Mouse (Mus musculus): ENCODE results near the gene Cd79b. TPM values are rescaled to one million over a fixed set of nuclear protein-coding genes. Genes with fewer than 3 reads are reported as not detected.

The Cd79b gene
- polyA plus RNA-seq, 1 experiment from 2014 or later = 7.3 TPM

DNA sequence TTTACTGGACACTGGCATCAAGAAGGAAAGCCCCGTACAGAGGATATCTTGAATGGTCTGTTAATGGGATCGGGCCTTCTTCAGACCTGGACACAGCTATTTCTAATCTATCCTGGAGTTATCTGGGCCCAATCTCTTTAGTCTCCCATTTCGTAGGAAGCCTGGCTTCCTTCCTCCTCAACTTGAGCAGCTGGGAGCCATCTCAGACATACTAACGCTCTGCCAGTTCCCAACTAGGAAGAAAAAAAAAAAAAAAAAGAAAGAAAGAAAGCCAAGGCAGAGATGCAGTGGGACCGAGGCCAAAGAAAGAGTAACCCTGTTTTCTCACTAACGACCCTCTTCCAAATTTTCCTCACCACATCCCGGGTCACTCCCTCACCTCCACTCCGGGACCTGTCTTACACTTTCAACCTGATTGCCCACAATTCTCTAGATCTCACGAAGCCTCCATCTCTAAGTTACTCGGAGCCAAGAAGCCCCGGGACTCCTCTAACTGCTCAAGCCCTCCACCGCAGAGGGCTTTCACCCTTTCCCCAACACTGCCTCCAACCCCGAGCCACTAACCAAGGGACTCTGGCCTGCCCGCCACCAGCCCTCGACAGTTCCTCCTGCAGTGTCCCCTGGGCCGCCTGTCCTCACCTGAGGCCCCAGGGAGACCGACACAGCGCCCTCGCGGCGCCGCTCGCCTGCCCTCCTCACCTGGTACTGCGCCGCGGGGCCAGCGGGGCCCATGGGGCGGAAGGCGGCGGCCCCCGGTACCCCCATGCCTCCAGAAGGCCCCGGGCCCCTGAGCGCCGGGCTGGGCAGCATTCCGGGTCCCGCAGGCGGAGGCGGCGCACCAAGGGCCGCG, 42.5 kb downstream of the Cd79b start:
- Histone ChIP-seq H3K9ac (peak overlapping the region; percentile 99), H3K4me3 (replicated peaks) (peak overlapping the region; percentile 97), H3K4me1 (peaks cover 81% of the 10 kb centered on the region), H3K36me3 (peaks cover 15% of the 10 kb centered on the region), H3K4me2 (peak overlapping the region; percentile 81), H3K27me3 (no peaks in the 10 kb centered on the region), H3K9me3 (replicated peaks) (no peaks in the 10 kb centered on the region), H3K27ac (peak overlapping the region; percentile 98)
- WGBS = under 1% methylated on average over 41 of the region's 41 CpGs
- ATAC-seq (replicated peaks; ENCODE audit: low FRiP score) = peak; percentile 50

DNA sequence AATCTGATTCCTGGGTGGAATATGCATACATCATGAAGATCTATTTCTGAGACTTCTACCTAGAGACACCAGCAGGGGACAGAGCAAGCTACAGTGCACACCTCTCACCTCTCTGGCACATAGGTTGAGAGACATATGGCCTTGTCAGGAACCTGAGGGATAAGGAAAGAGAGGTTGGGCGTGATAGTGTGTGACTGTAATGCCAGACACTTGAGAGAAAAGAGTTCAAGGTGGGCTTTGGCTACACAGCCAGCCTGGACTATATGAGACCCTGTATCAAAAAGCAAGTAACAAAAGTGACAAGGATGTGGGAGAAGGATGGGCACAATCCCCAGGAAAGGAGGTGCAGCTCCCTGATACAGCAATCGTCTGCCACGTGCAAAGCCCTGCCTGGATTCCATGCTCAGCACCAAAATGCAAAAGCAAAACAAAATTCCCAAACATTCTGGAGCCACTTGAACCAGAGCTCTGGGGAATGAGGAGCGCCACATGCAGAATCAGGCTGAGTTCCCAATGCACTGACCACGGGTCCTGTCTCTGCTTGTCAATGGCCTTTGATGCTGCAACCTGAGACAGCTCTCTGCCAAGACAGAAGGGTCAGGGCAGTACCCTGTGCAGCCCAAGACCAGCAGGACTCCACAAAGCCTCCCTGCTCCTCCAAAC, 43.3 kb downstream of the Cd79b start:
- Histone ChIP-seq H3K4me2 (peak overlapping the region; percentile 81), H3K9ac (peak overlapping the region; percentile 99), H3K9me3 (replicated peaks) (no peaks in the 10 kb centered on the region), H3K36me3 (peaks cover 23% of the 10 kb centered on the region), H3K27ac (peak overlapping the region; percentile 98), H3K27me3 (no peaks in the 10 kb centered on the region), H3K4me1 (peaks cover 75% of the 10 kb centered on the region), H3K4me3 (replicated peaks) (peak overlapping the region; percentile 97)
- no peak for ATAC-seq (replicated peaks; ENCODE audit: low FRiP score)
- 18% methylated on average over 5 of the region's 5 CpGs for WGBS

DNA sequence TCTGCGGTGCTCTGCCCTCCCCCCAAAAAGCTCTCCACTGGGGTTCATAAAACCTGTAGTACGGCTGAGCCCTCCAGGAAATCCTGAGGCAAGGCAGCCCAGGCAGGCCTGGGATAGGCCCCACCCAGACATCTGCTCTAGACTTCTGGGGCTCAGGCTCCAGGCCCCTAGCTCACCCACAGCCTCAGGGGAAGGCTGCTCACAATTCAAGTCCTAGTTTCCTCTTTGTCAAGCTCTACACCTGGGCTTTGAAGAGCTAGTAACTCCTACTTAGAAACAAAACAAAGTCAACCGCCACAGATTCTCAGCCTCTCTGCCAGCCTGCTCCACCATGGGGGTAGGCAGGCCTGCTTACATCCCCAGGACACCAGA, 45.5 kb downstream of the Cd79b start:
- Histone ChIP-seq H3K4me2 (peak overlapping the region; percentile 45), H3K36me3 (peaks cover 45% of the 10 kb centered on the region), H3K4me3 (replicated peaks) (peak overlapping the region; percentile 18), H3K4me1 (peaks cover 53% of the 10 kb centered on the region), H3K9ac (no peak overlapping the region), H3K27me3 (no peaks in the 10 kb centered on the region), H3K27ac (peak overlapping the region; percentile 83), H3K9me3 (replicated peaks) (no peaks in the 10 kb centered on the region)
- WGBS = 10% methylated on average over 3 of the region's 3 CpGs
- no peak for ATAC-seq (replicated peaks; ENCODE audit: low FRiP score)

DNA sequence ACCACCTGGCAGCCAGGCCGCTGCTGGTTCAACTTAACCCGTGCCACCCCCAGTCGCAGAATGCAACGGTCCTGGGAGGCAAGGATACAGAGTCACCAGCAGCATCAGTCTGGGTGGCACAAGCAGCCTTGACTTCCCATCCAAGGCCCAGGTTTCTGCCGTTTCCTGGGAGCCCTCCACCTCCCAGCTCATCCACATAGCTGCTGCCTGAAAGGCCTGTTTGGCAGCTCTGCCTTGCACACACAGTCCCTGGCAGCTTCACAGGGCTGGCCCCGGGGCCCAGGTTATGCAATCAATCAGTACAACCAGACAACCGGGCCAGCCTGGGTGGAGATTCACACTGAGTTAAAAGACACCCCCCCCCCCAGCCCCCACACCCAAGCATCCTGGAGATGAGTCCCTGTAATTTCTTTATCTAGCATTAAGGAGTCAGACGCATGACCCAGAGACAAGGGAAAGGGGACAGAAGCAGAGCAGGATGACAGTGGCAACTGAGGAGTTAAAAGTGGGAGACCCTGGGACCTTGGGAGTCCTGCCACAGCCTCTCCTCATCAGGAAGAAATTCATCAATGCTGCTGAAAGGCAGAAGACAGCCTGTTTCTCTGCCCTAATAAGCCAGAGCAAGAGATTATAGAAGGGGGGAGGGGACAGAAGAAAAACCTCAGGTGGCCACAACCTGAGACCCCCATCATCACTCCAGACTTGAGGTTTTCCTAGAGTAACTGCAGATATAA, 46.1 kb downstream of the Cd79b start:
- peaks cover 50% of the 10 kb centered on the region for H3K36me3 ChIP-seq
- 28% methylated on average over 8 of the region's 8 CpGs for WGBS
- no peaks in the 10 kb centered on the region for H3K27me3 ChIP-seq
- H3K9me3 ChIP-seq (replicated peaks) = no peaks in the 10 kb centered on the region
- peak overlapping the region; percentile 35 for H3K9ac ChIP-seq
- H3K27ac ChIP-seq = peak overlapping the region; percentile 83
- no peak for ATAC-seq (replicated peaks; ENCODE audit: low FRiP score)
- H3K4me3 ChIP-seq (replicated peaks) = peak overlapping the region; percentile 18; the same call in 1 of the 2 replicates
- peak overlapping the region; percentile 45 for H3K4me2 ChIP-seq
- H3K4me1 ChIP-seq = peaks cover 47% of the 10 kb centered on the region

DNA sequence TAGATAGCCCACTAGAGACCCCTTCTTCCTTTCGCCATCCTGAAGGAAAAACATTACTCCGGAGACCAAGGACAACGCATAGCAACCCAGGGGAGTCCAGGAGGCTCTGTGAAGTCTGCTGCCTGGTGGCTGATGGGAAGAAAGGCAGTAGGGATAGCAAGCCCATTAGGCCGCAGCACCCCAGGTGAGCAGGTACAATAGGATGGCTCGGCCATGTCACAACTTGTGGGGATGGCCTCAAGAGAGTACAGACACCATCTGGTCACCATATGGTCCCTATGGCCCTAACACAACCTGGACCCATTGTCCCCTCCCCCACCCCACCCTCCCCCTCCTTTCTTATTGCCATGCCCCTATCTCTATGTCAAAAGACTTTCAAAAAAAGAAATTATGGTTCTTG, 46.7 kb downstream of the Cd79b start:
- Histone ChIP-seq H3K27me3 (no peaks in the 10 kb centered on the region), H3K9ac (peak overlapping the region; percentile 35; the same call in 1 of the 2 replicates), H3K4me1 (peaks cover 43% of the 10 kb centered on the region), H3K4me2 (peak overlapping the region; percentile 45), H3K27ac (peak overlapping the region; percentile 83), H3K4me3 (replicated peaks) (peak overlapping the region; percentile 10; the same call in 1 of the 2 replicates), H3K9me3 (replicated peaks) (no peaks in the 10 kb centered on the region), H3K36me3 (peaks cover 57% of the 10 kb centered on the region)
- ATAC-seq (replicated peaks; ENCODE audit: low FRiP score) = no peak
- WGBS = 57% methylated on average over 5 of the region's 5 CpGs

DNA sequence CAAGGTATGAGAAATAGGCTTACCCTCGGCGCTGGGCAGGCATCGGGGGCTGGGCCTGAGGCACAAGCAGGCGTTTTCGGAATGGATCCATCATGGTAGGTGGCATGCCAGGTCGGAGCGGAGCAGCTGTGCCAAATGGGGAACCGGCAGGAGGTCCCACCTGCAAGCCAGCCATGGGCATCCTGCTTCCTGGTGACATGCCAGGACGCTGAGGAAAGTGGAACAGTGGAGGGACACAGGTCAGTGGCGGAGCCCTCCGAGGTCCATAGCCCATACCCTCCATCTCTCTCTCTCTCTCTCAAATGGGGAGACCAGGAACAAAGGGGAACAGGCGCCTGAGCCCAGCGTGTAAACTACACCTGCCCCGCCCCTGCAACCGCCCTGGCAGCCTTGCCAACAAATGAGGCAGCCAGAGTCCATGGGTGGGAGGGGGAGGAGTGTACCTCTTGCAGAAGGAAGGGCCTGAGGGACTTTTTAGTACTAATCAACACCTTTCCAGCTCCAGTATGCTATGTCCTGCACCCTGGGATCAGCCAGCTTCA, 47.2 kb downstream of the Cd79b start:
- Histone ChIP-seq H3K27me3 (no peaks in the 10 kb centered on the region), H3K9me3 (replicated peaks) (no peaks in the 10 kb centered on the region), H3K4me3 (replicated peaks) (no peak overlapping the region), H3K27ac (0 out of 2 replicates have a peak overlapping the region, but pooled peaks have one; percentile 83), H3K36me3 (peaks cover 61% of the 10 kb centered on the region), H3K4me2 (no peak overlapping the region), H3K4me1 (peaks cover 43% of the 10 kb centered on the region), H3K9ac (no peak overlapping the region)
- whole genome bisulfite sequencing = 57% methylated on average over 15 of the region's 15 CpGs
- no peak for ATAC-seq (replicated peaks; ENCODE audit: low FRiP score)

DNA sequence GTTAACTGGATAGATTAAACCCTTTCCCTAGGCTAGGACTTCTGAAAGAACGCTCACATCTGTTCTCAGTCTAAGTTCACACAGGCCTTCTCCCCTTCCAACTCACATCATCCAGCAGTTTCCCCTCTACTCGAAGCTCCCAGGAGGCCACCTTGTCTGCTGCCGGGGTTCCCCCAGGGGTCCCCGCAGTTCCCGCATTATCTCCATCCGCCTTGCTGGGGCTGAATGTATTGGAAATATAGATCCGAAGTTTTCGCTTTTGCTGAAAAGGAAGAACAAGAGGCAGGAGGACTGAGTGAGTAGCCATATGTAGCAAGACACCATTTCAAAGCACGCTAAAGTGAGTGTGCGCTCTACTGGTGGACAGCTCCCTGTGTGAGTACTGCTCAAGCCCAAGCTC, 48.1 kb downstream of the Cd79b start:
- Histone ChIP-seq H3K9me3 (replicated peaks) (no peaks in the 10 kb centered on the region), H3K9ac (no peak overlapping the region), H3K36me3 (peaks cover 71% of the 10 kb centered on the region), H3K27ac (no peak overlapping the region), H3K27me3 (no peaks in the 10 kb centered on the region), H3K4me1 (peaks cover 39% of the 10 kb centered on the region), H3K4me3 (replicated peaks) (no peak overlapping the region), H3K4me2 (no peak overlapping the region)
- WGBS = 92% methylated on average over 10 of the region's 10 CpGs
- no peak for ATAC-seq (replicated peaks; ENCODE audit: low FRiP score)

DNA sequence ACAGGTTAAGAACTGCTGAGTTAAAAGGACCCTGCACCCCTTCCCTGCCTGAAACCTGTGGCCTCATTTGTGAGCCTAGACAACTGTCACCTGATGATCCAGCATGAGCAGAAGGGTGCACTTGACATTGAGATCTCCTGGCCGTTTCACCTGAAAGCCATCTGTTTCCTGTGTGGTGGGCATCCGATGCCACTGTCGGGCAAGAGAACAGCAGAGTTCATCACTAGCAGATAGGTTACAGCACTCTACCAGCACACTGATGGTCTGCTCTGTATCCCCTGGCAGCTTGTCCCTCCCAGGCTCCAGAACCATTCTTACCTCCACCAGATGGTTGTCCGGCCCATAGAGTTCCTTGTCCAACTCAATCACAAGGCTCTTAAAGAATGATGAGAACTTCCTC, 49.0 kb downstream of the Cd79b start:
- peaks cover 36% of the 10 kb centered on the region for H3K4me1 ChIP-seq
- 86% methylated on average over 4 of the region's 4 CpGs for WGBS
- peaks cover 78% of the 10 kb centered on the region for H3K36me3 ChIP-seq
- no peaks in the 10 kb centered on the region for H3K27me3 ChIP-seq
- no peak for ATAC-seq (replicated peaks; ENCODE audit: low FRiP score)
- no peak overlapping the region for H3K4me2 ChIP-seq
- H3K4me3 ChIP-seq (replicated peaks) = no peak overlapping the region
- no peak overlapping the region for H3K9ac ChIP-seq
- no peaks in the 10 kb centered on the region for H3K9me3 ChIP-seq (replicated peaks)
- H3K27ac ChIP-seq = no peak overlapping the region

DNA sequence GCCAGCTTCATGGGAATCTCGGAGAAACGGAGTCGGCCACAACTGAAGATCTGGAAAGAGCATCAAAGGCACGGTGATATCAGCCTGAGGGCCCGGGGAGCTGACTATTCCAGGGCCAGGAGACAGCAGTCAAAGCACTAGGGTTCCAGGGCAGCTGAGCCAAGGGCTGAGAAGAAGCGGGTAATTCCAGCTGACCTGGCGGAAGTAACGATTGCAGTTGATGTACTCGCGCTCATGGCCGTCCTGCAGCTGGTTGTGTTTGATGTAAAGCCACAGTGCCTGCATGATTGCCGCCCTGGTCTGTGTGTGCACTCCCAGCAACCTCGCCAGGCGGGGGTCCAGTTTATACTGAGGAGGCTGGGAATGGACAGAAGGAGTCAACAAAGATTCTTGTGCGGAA, 49.6 kb downstream of the Cd79b start:
- H3K4me2 ChIP-seq = no peak overlapping the region
- peaks cover 31% of the 10 kb centered on the region for H3K4me1 ChIP-seq
- no peak for ATAC-seq (replicated peaks; ENCODE audit: low FRiP score)
- H3K9ac ChIP-seq = no peak overlapping the region
- no peaks in the 10 kb centered on the region for H3K27me3 ChIP-seq
- H3K27ac ChIP-seq = no peak overlapping the region
- no peak overlapping the region for H3K4me3 ChIP-seq (replicated peaks)
- WGBS = 89% methylated on average over 15 of the region's 15 CpGs
- no peaks in the 10 kb centered on the region for H3K9me3 ChIP-seq (replicated peaks)
- peaks cover 76% of the 10 kb centered on the region for H3K36me3 ChIP-seq

DNA sequence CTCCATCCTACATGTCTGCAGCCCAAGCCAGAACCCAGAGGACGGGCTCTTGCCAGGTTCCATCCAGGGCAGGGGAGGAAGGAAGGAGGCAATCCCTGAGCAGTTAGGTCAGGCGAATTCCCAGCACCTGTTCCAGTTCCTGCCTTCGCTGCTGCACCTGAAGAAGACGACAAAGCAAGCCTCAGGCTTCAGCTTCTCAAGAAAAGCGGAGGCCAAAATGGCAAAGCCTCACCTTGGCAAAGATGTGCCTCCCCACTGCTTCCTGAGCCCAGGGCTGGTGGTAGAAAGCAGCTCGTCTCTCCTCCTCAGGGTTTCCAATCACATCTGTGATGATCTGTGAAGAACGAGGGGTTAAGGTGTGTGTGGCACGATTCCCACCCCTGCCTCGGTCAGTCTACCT, 50.6 kb downstream of the Cd79b start:
- H3K27me3 ChIP-seq = no peaks in the 10 kb centered on the region
- no peak for ATAC-seq (replicated peaks; ENCODE audit: low FRiP score)
- H3K27ac ChIP-seq = no peak overlapping the region
- H3K4me2 ChIP-seq = no peak overlapping the region
- H3K36me3 ChIP-seq = peaks cover 85% of the 10 kb centered on the region
- H3K9me3 ChIP-seq (replicated peaks) = no peaks in the 10 kb centered on the region
- H3K4me3 ChIP-seq (replicated peaks) = no peak overlapping the region
- WGBS = 89% methylated on average over 9 of the region's 9 CpGs
- H3K4me1 ChIP-seq = peaks cover 25% of the 10 kb centered on the region
- H3K9ac ChIP-seq = no peak overlapping the region

Measured in kidney, embryonic 15.5 days (tissue).